8 mouse cellular contexts compared by ENCODE assay signal in genomic region chrX:105764162-105765004, GRCm38 (mm10). TPM values are rescaled to one million over a fixed set of nuclear protein-coding genes. Genes with fewer than 3 reads are reported as not detected.
DNase-seq lines count a peak whose midpoint lies in the region; ATAC-seq and TF ChIP-seq lines count a peak whose summit lies in the region.

Gene Fgf16, plus strand, starts transcription at chrX:105764279.

- no peaks in the 10 kb centered on the region for H3K9me3 ChIP-seq in intestine, embryonic 14.5 days (ENCODE audit: control insufficient read depth, low read length)
- no peaks in the 10 kb centered on the region for H3K9me3 ChIP-seq in midbrain, embryonic 15.5 days

- H3K27ac ChIP-seq in brown adipose tissue, adult 24 weeks (replicated peaks; ENCODE audit: low read depth, low read length): no peak within 1 kb of the TSS
- no peak within 1 kb of the TSS for H3K27ac ChIP-seq in intestine, embryonic 14.5 days (ENCODE audit: low read depth)
- no peak within 1 kb of the TSS for H3K27ac ChIP-seq in midbrain, embryonic 15.5 days

- peaks cover 3% of the 10 kb centered on the region; the same call in 1 of the 2 replicates for H3K4me1 ChIP-seq in lung, adult 2 months (ENCODE audit: control insufficient read depth, insufficient read depth, low read length)
- H3K4me1 ChIP-seq in brown adipose tissue, adult 24 weeks (ENCODE audit: control insufficient read depth, insufficient read depth, insufficient read length, low read length): peaks cover 2% of the 10 kb centered on the region; the same call in 1 of the 2 replicates
- H3K4me1 ChIP-seq in intestine, embryonic 14.5 days (replicated peaks; ENCODE audit: control insufficient read depth, insufficient read depth, low read length): no peaks in the 10 kb centered on the region
- peaks cover 8% of the 10 kb centered on the region; the same call in 1 of the 2 replicates for H3K4me1 ChIP-seq in midbrain, embryonic 15.5 days

- peaks cover 49% of the 10 kb centered on the region for H3K27me3 ChIP-seq in intestine, embryonic 14.5 days (replicated peaks; ENCODE audit: control insufficient read depth, insufficient read depth, low read length)
- peaks cover 40% of the 10 kb centered on the region for H3K27me3 ChIP-seq in midbrain, embryonic 15.5 days (replicated peaks)

- H3K9ac ChIP-seq in intestine, embryonic 14.5 days (ENCODE audit: low read length): no peak within 1 kb of the TSS
- 0 out of 2 replicates have a peak within 1 kb of the TSS, but pooled peaks have one; percentile 8 for H3K9ac ChIP-seq in midbrain, embryonic 15.5 days

- no peak for TF ChIP-seq POLR2A in lung, adult 2 months (IDR thresholded peaks at IDR 0.05; ENCODE audit: borderline replicate concordance, extremely low read depth, low read depth, low read length)

- peak within 1 kb of the TSS; percentile 55 for H3K4me2 ChIP-seq in intestine, embryonic 14.5 days (ENCODE audit: low read length)
- peak within 1 kb of the TSS; percentile 78 for H3K4me2 ChIP-seq in midbrain, embryonic 15.5 days

- H3K4me3 ChIP-seq in lung, adult 2 months (replicated peaks; ENCODE audit: extremely low read depth, low read depth, low read length): peak within 1 kb of the TSS; percentile 41
- peak within 1 kb of the TSS; percentile 60 for H3K4me3 ChIP-seq in brown adipose tissue, adult 24 weeks (ENCODE audit: insufficient read depth, low read depth, low read length)
- H3K4me3 ChIP-seq in intestine, embryonic 14.5 days (ENCODE audit: low read depth, low read length): peak within 1 kb of the TSS; percentile 32
- peak within 1 kb of the TSS; percentile 43 for H3K4me3 ChIP-seq in midbrain, embryonic 15.5 days

- DNase-seq in lung, adult 2 months: peak; percentile 10
- no peak for DNase-seq in lung, adult 18-20 months
- peak; percentile 6 for DNase-seq in gastrocnemius, postnatal 25 days
- peak; percentile 56 for DNase-seq in intestine, embryonic 14.5 days (ENCODE audit: low spot score)
- DNase-seq in ovary, postnatal 14 days (ENCODE audit: low spot score): no peak
- DNase-seq in right cerebral cortex, postnatal 36 days (ENCODE audit: low spot score in 2 of 2): no peak

- no peak for TF ChIP-seq CTCF in lung, adult 2 months (IDR thresholded peaks at IDR 0.05; ENCODE audit: insufficient read depth, low read length)

- WGBS in lung, adult 2 months: 19% methylated on average over 86 of the region's 86 CpGs
- 10% methylated on average over 39 of the region's 86 CpGs for WGBS in intestine, embryonic 14.5 days
- WGBS in midbrain, embryonic 15.5 days: 20% methylated on average over 79 of the region's 86 CpGs

- H3K36me3 ChIP-seq in intestine, embryonic 14.5 days (ENCODE audit: control insufficient read depth, insufficient read depth, low read length): no peaks in the 10 kb centered on the region
- H3K36me3 ChIP-seq in midbrain, embryonic 15.5 days (replicated peaks): no peaks in the 10 kb centered on the region

- 0 out of 2 replicates have a peak, but pooled peaks have one; percentile 19 for ATAC-seq in intestine, embryonic 14.5 days (replicated peaks; ENCODE audit: low FRiP score, low TSS enrichment, low read depth)
- peak; percentile 63 for ATAC-seq in midbrain, embryonic 15.5 days (replicated peaks)

RNA-seq across cellular contexts. Expression of gene Fgf16, which starts in this region (rescaled TPM):
- polyA plus RNA-seq in lung, adult 2 months (2012; rRNA removed): 0.24 and 0.26 TPM in 2 replicates
- polyA plus RNA-seq in brown adipose tissue, adult 24 weeks (2012; ENCODE audit: insufficient read depth, insufficient read length, missing spikeins): 0.83 and 2.5 TPM in 2 replicates
- total RNA-seq in gastrocnemius, postnatal 25 days (2021): under 1 TPM; 0.54 TPM
- not detected in 2 replicates for polyA plus RNA-seq in intestine, embryonic 14.5 days (2014; fragmentation: Nextera tagmentation; extraction: Ambion mirVana)
- 0.10 TPM in 1 of 2 replicates, not detected in the other for polyA plus RNA-seq in midbrain, embryonic 15.5 days (2015; fragmentation: Nextera tagmentation; extraction: Ambion mirVana)

Comparison
In these comparisons a context has a peak if more than half of its experiments do, and no peak if none do; other contexts are left out.
1. Peak in DNase-seq and H3K4me3 ChIP-seq in lung, adult 2 months; RNA of the gene not detected or under 1 TPM.
2. Peak in DNase-seq in gastrocnemius, postnatal 25 days; RNA of the gene not detected or under 1 TPM.
3. Peak in DNase-seq, ATAC-seq, H3K4me3 ChIP-seq and H3K4me2 ChIP-seq in intestine, embryonic 14.5 days; RNA of the gene not detected or under 1 TPM.
4. Peak in ATAC-seq, H3K4me3 ChIP-seq, H3K9ac ChIP-seq and H3K4me2 ChIP-seq in midbrain, embryonic 15.5 days; RNA of the gene not detected or under 1 TPM.